Mouse (Mus musculus) CH12.LX (cell line): Measurements from ENCODE around the gene Nfia. TPM values are rescaled to one million over a fixed set of nuclear protein-coding genes. Genes with fewer than 3 reads are reported as not detected.

Source experiments
- DNase-seq: peaks from one replicate; pipeline ENCODE4 v3.0.0-alpha.2; 2013; ENCODE audit errors: extremely low read depth
- H3K27ac ChIP-seq: 2 replicates; pipeline ENCODE4 v1.5.1; 2012; ENCODE audit warnings: low read depth, mild to moderate bottlenecking, control low read depth, moderate library complexity; ENCODE audit not compliant: insufficient read depth
- H3K27me3 ChIP-seq: replicated peaks from 2 replicates; pipeline ENCODE3; 2012; ENCODE audit warnings: inconsistent platforms
- H3K36me3 ChIP-seq, 2 experiments: replicated peaks in 1 of 2; 2 replicates each; pipeline versions ENCODE3 to v1.6.1; 2012; ENCODE audit warnings: inconsistent platforms in 1 of 2, low read length in 1 of 2, mild to moderate bottlenecking in 1 of 2, mixed read lengths in 1 of 2, moderate library complexity in 1 of 2; ENCODE audit not compliant: control insufficient read depth in 1 of 2, insufficient read depth in 1 of 2
- H3K4me1 ChIP-seq, 2 experiments: 2 replicates each; pipeline ENCODE4 v1.6.1; 2012; ENCODE audit warnings: inconsistent platforms in 1 of 2, moderate library complexity in 1 of 2; ENCODE audit not compliant: insufficient read depth in 2 of 2, control insufficient read depth in 1 of 2
- H3K4me2 ChIP-seq: 2 replicates; pipeline ENCODE4 v1.6.1; 2012; ENCODE audit warnings: low read depth, mild to moderate bottlenecking, control low read depth; ENCODE audit not compliant: poor library complexity, insufficient read depth, severe bottlenecking
- H3K4me3 ChIP-seq, 3 experiments: fragments of 150-350 bp in 1 of 3; sonication (generic) in 1 of 3; replicated peaks in 1 of 3; 2 replicates each; pipeline versions ENCODE3 to v1.5.1; 2011 to 2012; ENCODE audit warnings: low read depth in 2 of 3, low read length in 2 of 3, mild to moderate bottlenecking in 2 of 3, moderate library complexity in 2 of 3, control low read depth in 1 of 3, improper control_type of control experiment in 1 of 3, inconsistent platforms in 1 of 3, mixed read lengths in 1 of 3; ENCODE audit not compliant: poor library complexity in 1 of 3
- H3K79me2 ChIP-seq: replicated peaks from 2 replicates; pipeline ENCODE4 v1.6.1; 2012; ENCODE audit warnings: mild to moderate bottlenecking, moderate library complexity; ENCODE audit not compliant: control insufficient read depth, poor library complexity, insufficient read depth, severe bottlenecking; ENCODE audit errors: extremely low read depth
- H3K9ac ChIP-seq: 2 replicates; pipeline ENCODE4 v1.6.1; 2012; ENCODE audit warnings: low read depth, mild to moderate bottlenecking, control low read depth, moderate library complexity; ENCODE audit not compliant: insufficient read depth
- H3K9me3 ChIP-seq: replicated peaks from 2 replicates; pipeline ENCODE3; 2012; ENCODE audit warnings: low read length, inconsistent platforms, mixed read lengths
- CHD2 ChIP-seq: IDR thresholded peaks from 2 replicates; pipeline ENCODE4 v1.6.1; 2011; ENCODE audit warnings: low read length, improper control_type of control experiment
- E2F4 ChIP-seq: IDR thresholded peaks from 2 replicates; pipeline ENCODE4 v1.6.1; 2011; ENCODE audit warnings: low read depth, low read length, improper control_type of control experiment; ENCODE audit not compliant: insufficient replicate concordance
- ETS1 ChIP-seq: conservative IDR thresholded peaks from 2 replicates; pipeline ENCODE4 v1.6.1; 2012; ENCODE audit warnings: low read depth, mild to moderate bottlenecking, inconsistent platforms, low read length, improper control_type of control experiment, moderate library complexity
- IRF4 ChIP-seq: IDR thresholded peaks from 2 replicates; pipeline ENCODE4 v1.6.1; 2014; ENCODE audit warnings: low read depth, mild to moderate bottlenecking, inconsistent platforms, low read length, improper control_type of control experiment
- MAFK ChIP-seq: IDR thresholded peaks from 2 replicates; pipeline ENCODE4 v1.6.1; 2011; ENCODE audit warnings: low read length, improper control_type of control experiment; ENCODE audit not compliant: insufficient replicate concordance
- MAX ChIP-seq: IDR thresholded peaks from 2 replicates; pipeline ENCODE4 v1.6.1; 2011; ENCODE audit warnings: low read length, improper control_type of control experiment
- MAZ ChIP-seq: IDR thresholded peaks from 2 replicates; pipeline ENCODE4 v1.6.1; 2012; ENCODE audit warnings: low read depth, mild to moderate bottlenecking, inconsistent platforms, low read length, improper control_type of control experiment, moderate library complexity
- MXI1 ChIP-seq: IDR thresholded peaks from 2 replicates; pipeline ENCODE4 v1.6.1; 2011; ENCODE audit warnings: mild to moderate bottlenecking, low read depth, low read length, improper control_type of control experiment
- NELFE ChIP-seq: IDR thresholded peaks from 2 replicates; pipeline ENCODE4 v1.6.1; 2011; ENCODE audit warnings: low read depth, low read length, improper control_type of control experiment
- POLR2A ChIP-seq: IDR thresholded peaks from 2 replicates; pipeline ENCODE4 v1.6.1; 2011; ENCODE audit warnings: low read depth, mild to moderate bottlenecking, improper control_type of control experiment, low read length
- RAD21 ChIP-seq: IDR thresholded peaks from 2 replicates; pipeline ENCODE4 v1.6.1; 2011; ENCODE audit warnings: low read depth, mild to moderate bottlenecking, low read length, improper control_type of control experiment, moderate library complexity
- RCOR1 ChIP-seq: conservative IDR thresholded peaks from 2 replicates; pipeline ENCODE4 v1.6.1; 2012; ENCODE audit warnings: low read depth, mild to moderate bottlenecking, inconsistent platforms, low read length, improper control_type of control experiment
- SMC3 ChIP-seq: IDR thresholded peaks from 2 replicates; pipeline ENCODE4 v1.6.1; 2011; ENCODE audit warnings: low read depth, low read length, improper control_type of control experiment
- TBP ChIP-seq: conservative IDR thresholded peaks from 2 replicates; pipeline ENCODE4 v1.6.1; 2011; ENCODE audit warnings: low read depth, low read length, improper control_type of control experiment
- USF1 ChIP-seq: IDR thresholded peaks from 2 replicates; pipeline ENCODE4 v1.6.1; 2014; ENCODE audit warnings: low read depth, mild to moderate bottlenecking, inconsistent platforms, low read length, improper control_type of control experiment
- USF2 ChIP-seq: conservative IDR thresholded peaks from 2 replicates; pipeline ENCODE4 v1.6.1; 2011; ENCODE audit warnings: low read depth, low read length, improper control_type of control experiment
- ZC3H11A ChIP-seq: IDR thresholded peaks from 2 replicates; pipeline ENCODE4 v1.6.1; 2012; ENCODE audit warnings: low read depth, mild to moderate bottlenecking, inconsistent platforms, low read length, improper control_type of control experiment
- ZKSCAN1 ChIP-seq: IDR thresholded peaks from 2 replicates; pipeline ENCODE4 v1.6.1; 2012; ENCODE audit warnings: low read depth, inconsistent platforms, low read length, improper control_type of control experiment, borderline replicate concordance
- ZMIZ1 ChIP-seq: IDR thresholded peaks from 2 replicates; pipeline ENCODE4 v1.6.1; 2012; ENCODE audit warnings: low read depth, mild to moderate bottlenecking, inconsistent platforms, low read length, improper control_type of control experiment
- dilution Hi-C: fragments of 300-500 bp; cut with MboI; formaldehyde crosslinking; loops from 2 replicates; pipeline ENCODE4 v1.14.3; 2020; ENCODE audit warnings: low sequenced_read_pairs; ENCODE audit not compliant: extremely low pct_unique_long_range_greater_than_20kb, extremely low pct_ligation_motif_present
- in situ Hi-C: fragments of 300-500 bp; cut with MboI; formaldehyde crosslinking; loops from 3 replicates; pipeline ENCODE4 v1.14.3; 2019; ENCODE audit warnings: low sequenced_read_pairs, low pct_ligation_motif_present, low pct_unique_long_range_greater_than_20kb, mixed read lengths
- polyA plus RNA-seq: library from polyadenylated mRNA; unstranded; fragments of >175 nt; gene quantifications from 2 replicates; pipeline ENCODE4 v1.2.1, GENCODE M21; 2012; ENCODE audit warnings: low read depth; ENCODE audit not compliant: insufficient read length
- total RNA-seq, 2 experiments: library from RNA; depleted of rRNA; stranded (reverse); fragments of 300-350 nt in 1 of 2; fragments of >200 nt in 1 of 2; gene quantifications; 2 replicates each; pipeline ENCODE4 v1.2.3; 2012 to 2014

Gene Nfia
- total and polyA plus RNA-seq, 3 experiments, result not detected

DNA sequence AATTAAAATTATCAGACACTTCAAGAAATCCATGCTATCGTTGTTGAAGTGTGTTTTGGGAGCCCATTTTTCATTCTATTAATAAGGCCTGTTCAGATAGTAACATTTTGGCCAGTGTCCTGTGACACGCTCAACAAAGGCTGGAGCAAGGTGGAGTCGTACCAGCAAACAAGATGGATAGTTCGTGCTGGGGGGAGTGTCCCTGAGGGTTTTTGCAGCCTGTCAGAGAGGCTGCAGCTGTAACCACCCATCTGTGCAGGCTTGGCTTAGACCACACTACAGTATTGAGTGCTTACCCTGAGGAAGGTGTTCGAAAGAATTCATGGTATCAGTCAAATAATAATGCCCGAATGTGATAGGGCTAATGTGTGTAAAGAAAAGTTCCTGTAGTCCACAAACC lies 139.6 kb downstream of the Nfia start:
- peaks cover 49% of the 10 kb centered on the region for H3K9me3 ChIP-seq
- DNase-seq, result no peak
- dilution Hi-C loops, result no loop called here

DNA sequence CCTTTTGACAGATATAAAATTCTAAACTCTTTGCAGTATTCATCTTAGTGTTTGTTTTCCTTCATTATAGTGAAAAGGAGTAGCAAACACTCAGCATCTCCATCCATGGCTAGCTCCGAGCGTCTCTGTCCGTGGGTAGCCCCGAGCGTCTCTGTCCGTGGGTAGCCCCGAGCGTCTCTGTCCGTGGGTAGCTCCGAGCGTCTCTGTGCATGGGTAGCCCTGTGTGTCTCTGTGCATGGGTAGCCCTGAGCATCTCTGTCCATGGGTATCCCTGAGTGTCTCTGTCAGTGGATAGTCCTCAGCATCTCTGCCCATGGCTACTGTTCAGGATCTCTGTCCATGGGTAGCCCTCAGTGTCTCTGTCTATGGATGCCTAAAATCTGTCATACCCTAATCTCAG lies 140.0 kb downstream of the Nfia start:
- Histone ChIP-seq H3K9me3 (peaks cover 50% of the 10 kb centered on the region), H3K4me2 (no peak overlapping the region), H3K4me3 (no peak overlapping the region), H3K4me1 (no peaks in the 10 kb centered on the region), H3K79me2 (no peaks in the 10 kb centered on the region), H3K27ac (no peak overlapping the region), H3K9ac (no peak overlapping the region), H3K36me3 (no peaks in the 10 kb centered on the region), H3K27me3 (no peaks in the 10 kb centered on the region)
- in situ Hi-C loops, result no loop called here
- no peak for TF ChIP-seq MAX
- no peak for TF ChIP-seq USF2
- TF ChIP-seq SMC3, result no peak
- no peak for TF ChIP-seq IRF4
- no peak for TF ChIP-seq RAD21
- no peak for TF ChIP-seq ZKSCAN1
- no peak for TF ChIP-seq E2F4
- TF ChIP-seq NELFE, result no peak
- TF ChIP-seq ZMIZ1, result no peak
- TF ChIP-seq ZC3H11A, result no peak
- TF ChIP-seq POLR2A, result no peak
- no peak for TF ChIP-seq MAZ
- no peak for TF ChIP-seq TBP
- dilution Hi-C loops, result no loop called here
- no peak for DNase-seq

More for the DNA sequence above, 139.6 kb downstream of the Nfia start:
- Histone ChIP-seq H3K4me1 (no peaks in the 10 kb centered on the region), H3K27me3 (no peaks in the 10 kb centered on the region), H3K79me2 (no peaks in the 10 kb centered on the region), H3K4me3 (no peak overlapping the region), H3K9ac (no peak overlapping the region), H3K27ac (no peak overlapping the region), H3K36me3 (no peaks in the 10 kb centered on the region), H3K4me2 (no peak overlapping the region)
- in situ Hi-C loops, result no loop called here
- no peak for TF ChIP-seq NELFE
- no peak for TF ChIP-seq RCOR1
- TF ChIP-seq USF1, result no peak
- no peak for TF ChIP-seq ETS1
- TF ChIP-seq CHD2, result no peak
- no peak for TF ChIP-seq MAFK
- TF ChIP-seq MXI1, result no peak
